Mouse (Mus musculus): ENCODE data around the gene Nnmt.

DNA sequence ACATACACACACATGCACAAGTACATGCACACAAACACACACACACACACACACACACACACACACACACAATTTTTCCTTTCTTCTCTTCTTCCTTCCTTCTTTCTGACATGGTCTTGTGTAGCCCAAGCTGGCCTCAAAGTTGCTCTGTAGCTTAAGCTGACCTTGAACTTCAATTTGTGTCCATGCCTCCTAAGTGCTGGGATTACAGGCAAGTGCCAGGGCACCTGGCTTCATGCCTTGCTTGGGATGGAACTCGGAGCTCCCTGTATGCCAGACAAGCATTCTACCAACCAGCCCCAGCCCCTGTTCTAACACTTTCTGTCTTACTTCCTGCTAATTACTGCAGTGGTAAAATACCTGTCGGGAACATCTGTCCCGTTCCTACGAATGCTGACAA is 8.3 kb upstream of the Nnmt start:
- no peak for TF ChIP-seq CTCF (conservative IDR thresholded peaks at IDR 0.05; ENCODE audit: insufficient read depth, insufficient read length, low read depth, low read length)
- TF ChIP-seq POLR2A (IDR thresholded peaks at IDR 0.05; ENCODE audit: low read depth, low read length), result no peak
